Mouse (Mus musculus) liver, embryonic 12.5 days (tissue): ENCODE measurements at regions not wholly inside any gene's neighbourhood (a gene's known extent, or its start where the extent isn't known, plus 50 kb on each side); places are given as distances from the start of the nearest gene placed in this dataset.

Experiments used
- ATAC-seq: fragments of 200-750 bp; cut with Nextera tagmentation; 2 replicates; pipeline ENCODE4 v1.8.0; 2017; ENCODE audit warnings: moderate number of reproducible peaks, mild to moderate bottlenecking, moderate library complexity
- H3K27ac ChIP-seq: fragments of 300-500 bp; sonication (generic); 2 replicates; pipeline ENCODE4 v1.5.1; 2016; ENCODE audit warnings: mild to moderate bottlenecking
- H3K27me3 ChIP-seq: fragments of 300-500 bp; sonication (generic); replicated peaks from 2 replicates; pipeline ENCODE4 v1.6.1; 2016; ENCODE audit warnings: mild to moderate bottlenecking, moderate library complexity
- H3K36me3 ChIP-seq: fragments of 300-500 bp; sonication (generic); 2 replicates; pipeline ENCODE4 v1.6.1; 2016; ENCODE audit warnings: mild to moderate bottlenecking, moderate library complexity
- H3K4me1 ChIP-seq: fragments of 300-500 bp; sonication (generic); 2 replicates; pipeline ENCODE4 v1.6.1; 2016
- H3K4me2 ChIP-seq: fragments of 300-500 bp; sonication (generic); 2 replicates; pipeline ENCODE4 v1.6.1; 2016; ENCODE audit warnings: mild to moderate bottlenecking, moderate library complexity
- H3K4me3 ChIP-seq: fragments of 300-500 bp; sonication (generic); 2 replicates; pipeline ENCODE4 v1.5.1; 2016; ENCODE audit warnings: mild to moderate bottlenecking, moderate library complexity
- H3K9ac ChIP-seq: fragments of 300-500 bp; sonication (generic); 2 replicates; pipeline ENCODE4 v1.6.1; 2016; ENCODE audit warnings: mild to moderate bottlenecking, moderate library complexity
- H3K9me3 ChIP-seq: fragments of 300-500 bp; sonication (generic); replicated peaks from 2 replicates; pipeline ENCODE4 v1.6.1; 2016; ENCODE audit warnings: mild to moderate bottlenecking, moderate library complexity
- WGBS: fragments of 180-500 bp; shearing (Covaris S2); methylation state at CpG from one replicate; pipeline ENCODE4 v1.1.7; 2016; ENCODE audit not compliant: insufficient replicate concordance; 5-methylcytosine and 5-hydroxymethylcytosine counted together

DNA sequence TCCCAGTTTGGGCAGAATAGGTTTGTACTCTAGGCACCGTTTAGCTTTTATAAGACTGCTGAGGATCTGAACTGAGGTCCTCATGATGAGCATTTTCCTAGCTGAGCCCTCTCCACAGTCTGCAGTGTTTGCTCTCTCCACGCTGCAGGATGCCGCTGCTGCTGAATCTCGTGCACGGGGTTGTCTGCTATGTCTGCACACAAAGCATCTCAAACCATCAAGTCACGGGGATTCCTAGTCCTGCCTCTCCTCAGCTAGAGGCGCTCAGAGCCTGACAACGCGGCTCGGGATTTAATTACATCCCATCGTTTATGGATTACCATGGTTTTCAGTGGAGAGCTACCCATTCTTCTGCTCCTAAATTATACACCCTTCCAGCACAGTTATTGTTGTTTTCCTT, 175.6 kb downstream of the Rnf144b start:
- no peaks in the 10 kb centered on the region for H3K9me3 ChIP-seq
- H3K4me3 ChIP-seq = no peak overlapping the region
- ATAC-seq = no peak
- no peak overlapping the region for H3K27ac ChIP-seq
- WGBS = 69% methylated on average over 11 of the region's 11 CpGs
- H3K4me1 ChIP-seq = no peaks in the 10 kb centered on the region
- H3K36me3 ChIP-seq = no peaks in the 10 kb centered on the region
- no peaks in the 10 kb centered on the region; the same call in 1 of the 2 replicates for H3K27me3 ChIP-seq
- H3K9ac ChIP-seq = no peak overlapping the region
- no peak overlapping the region for H3K4me2 ChIP-seq

DNA sequence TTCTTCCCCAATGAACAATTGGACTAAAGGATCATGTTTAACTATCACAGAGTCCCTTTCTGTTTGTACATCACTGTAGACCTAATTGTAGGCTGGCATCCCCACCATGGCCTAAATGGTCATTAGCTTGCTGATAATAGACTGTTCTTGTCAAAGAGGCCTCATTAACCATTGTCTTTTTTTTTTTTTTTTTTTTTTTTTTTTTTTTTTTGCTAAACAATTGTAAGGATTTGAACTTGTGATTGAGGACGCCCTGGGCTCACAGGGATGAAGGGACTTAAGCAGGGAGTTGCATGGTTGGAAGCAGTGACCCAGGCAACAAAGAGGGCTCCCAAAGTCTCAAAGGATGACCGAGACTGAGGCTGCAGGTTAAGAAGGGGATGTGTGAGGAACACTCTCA, 178.0 kb downstream of the Rnf144b start:
- Histone ChIP-seq H3K9ac (no peak overlapping the region), H3K4me1 (no peaks in the 10 kb centered on the region), H3K36me3 (no peaks in the 10 kb centered on the region), H3K27ac (no peak overlapping the region), H3K4me2 (no peak overlapping the region), H3K4me3 (no peak overlapping the region), H3K27me3 (no peaks in the 10 kb centered on the region; the same call in 1 of the 2 replicates), H3K9me3 (no peaks in the 10 kb centered on the region)
- WGBS = 48% methylated on average over 2 of the region's 2 CpGs
- no peak for ATAC-seq

GRCm38 (mm10) chr13:47301070-47301469, 178.6 kb downstream of the Rnf144b start:
- H3K36me3 ChIP-seq = no peaks in the 10 kb centered on the region
- H3K9ac ChIP-seq = no peak overlapping the region
- no peak overlapping the region for H3K4me3 ChIP-seq
- H3K9me3 ChIP-seq = no peaks in the 10 kb centered on the region
- 57% methylated on average over 3 of the region's 3 CpGs for WGBS
- H3K4me2 ChIP-seq = no peak overlapping the region
- H3K4me1 ChIP-seq = no peaks in the 10 kb centered on the region
- no peaks in the 10 kb centered on the region; the same call in 1 of the 2 replicates for H3K27me3 ChIP-seq
- no peak overlapping the region for H3K27ac ChIP-seq
- no peak for ATAC-seq

DNA sequence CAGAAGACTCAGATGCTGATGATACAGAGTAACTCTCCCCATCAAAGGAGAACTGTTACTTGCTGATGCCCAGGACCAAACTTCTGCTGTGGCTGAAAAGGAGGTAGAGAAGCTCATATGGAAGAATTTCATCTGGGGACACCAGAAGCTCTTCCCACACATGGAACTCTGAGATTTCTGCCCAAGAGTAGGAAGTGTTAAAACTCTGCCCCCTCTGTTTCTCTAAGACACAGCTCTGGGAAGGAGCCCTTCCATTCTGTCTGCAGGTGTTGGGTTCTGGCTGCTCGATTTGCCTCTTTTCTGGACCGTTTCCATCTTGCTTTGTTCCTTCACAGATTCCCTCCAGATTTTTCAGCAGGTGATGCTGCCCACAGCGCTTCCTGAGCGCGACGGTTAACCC, 187.0 kb downstream of the Rnf144b start:
- Histone ChIP-seq H3K4me1 (no peaks in the 10 kb centered on the region), H3K36me3 (no peaks in the 10 kb centered on the region), H3K9me3 (no peaks in the 10 kb centered on the region), H3K4me3 (no peak overlapping the region), H3K27ac (no peak overlapping the region), H3K9ac (no peak overlapping the region), H3K4me2 (no peak overlapping the region), H3K27me3 (no peaks in the 10 kb centered on the region)
- ATAC-seq = no peak
- WGBS = 74% methylated on average over 6 of the region's 6 CpGs

- no peak overlapping the region for H3K27ac ChIP-seq
- H3K4me1 ChIP-seq = no peaks in the 10 kb centered on the region
- no peaks in the 10 kb centered on the region for H3K9me3 ChIP-seq
- H3K4me2 ChIP-seq = no peak overlapping the region
- 75% methylated on average over 7 of the region's 7 CpGs for WGBS
- no peak for ATAC-seq
- no peak overlapping the region for H3K4me3 ChIP-seq
- H3K27me3 ChIP-seq = no peaks in the 10 kb centered on the region
- no peaks in the 10 kb centered on the region for H3K36me3 ChIP-seq
- H3K9ac ChIP-seq = no peak overlapping the region
Observed at GRCm38 (mm10) chr13:47310751-47311202, 188.3 kb downstream of the Rnf144b start.

- no peak overlapping the region for H3K4me2 ChIP-seq
- H3K9ac ChIP-seq = no peak overlapping the region
- WGBS = 50% methylated on average over 8 of the region's 8 CpGs
- no peak for ATAC-seq
- no peaks in the 10 kb centered on the region for H3K36me3 ChIP-seq
- H3K9me3 ChIP-seq = no peaks in the 10 kb centered on the region
- H3K27me3 ChIP-seq = no peaks in the 10 kb centered on the region
- no peak overlapping the region for H3K27ac ChIP-seq
- H3K4me1 ChIP-seq = no peaks in the 10 kb centered on the region
- H3K4me3 ChIP-seq = no peak overlapping the region
Observed at GRCm38 (mm10) chr13:47319549-47319948, 197.1 kb downstream of the Rnf144b start.

DNA sequence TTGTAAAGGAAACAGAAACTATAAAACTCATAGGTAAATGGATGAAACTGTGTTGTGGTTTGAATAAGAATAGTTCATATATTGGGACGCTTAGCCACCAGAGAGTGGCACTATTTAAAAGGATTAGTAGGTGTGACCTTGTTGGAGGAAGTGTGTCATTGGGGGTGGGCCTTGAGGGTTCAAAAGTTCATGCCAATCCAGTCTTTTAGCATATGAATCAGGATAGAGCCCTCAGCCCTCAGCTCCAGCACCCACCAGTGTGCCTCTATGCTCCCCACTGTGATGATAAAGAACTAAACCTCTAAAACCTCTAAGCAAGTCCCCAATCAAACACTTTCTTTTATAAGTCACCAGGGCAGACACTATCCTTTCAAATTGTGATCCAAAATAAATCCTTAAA, 199.4 kb downstream of the Rnf144b start:
- Histone ChIP-seq H3K27me3 (no peaks in the 10 kb centered on the region), H3K36me3 (no peaks in the 10 kb centered on the region), H3K4me3 (no peak overlapping the region), H3K9me3 (no peaks in the 10 kb centered on the region), H3K9ac (no peak overlapping the region), H3K4me2 (no peak overlapping the region), H3K4me1 (no peaks in the 10 kb centered on the region), H3K27ac (no peak overlapping the region)
- ATAC-seq = no peak
- 48% methylated on average over 1 of the region's 1 CpGs for whole genome bisulfite sequencing

- Histone ChIP-seq H3K9me3 (no peaks in the 10 kb centered on the region), H3K4me3 (no peak overlapping the region), H3K36me3 (no peaks in the 10 kb centered on the region), H3K4me2 (no peak overlapping the region), H3K9ac (no peak overlapping the region), H3K27me3 (no peaks in the 10 kb centered on the region), H3K27ac (no peak overlapping the region), H3K4me1 (no peaks in the 10 kb centered on the region)
- ATAC-seq = no peak
- 46% methylated on average over 16 of the region's 16 CpGs for WGBS
Observed at GRCm38 (mm10) chr13:47335996-47336684, 213.7 kb downstream of the Rnf144b start.

- no peak overlapping the region for H3K9ac ChIP-seq
- WGBS = 78% methylated on average over 15 of the region's 15 CpGs
- no peaks in the 10 kb centered on the region for H3K36me3 ChIP-seq
- no peak overlapping the region for H3K4me2 ChIP-seq
- H3K9me3 ChIP-seq = no peaks in the 10 kb centered on the region
- no peak overlapping the region for H3K27ac ChIP-seq
- ATAC-seq = no peak
- no peak overlapping the region for H3K4me3 ChIP-seq
- H3K4me1 ChIP-seq = no peaks in the 10 kb centered on the region
- no peaks in the 10 kb centered on the region for H3K27me3 ChIP-seq
Observed at GRCm38 (mm10) chr13:47336865-47337441, 214.5 kb downstream of the Rnf144b start.

- no peak for ATAC-seq
- no peaks in the 10 kb centered on the region for H3K27me3 ChIP-seq
- 49% methylated on average over 5 of the region's 5 CpGs for WGBS
- H3K27ac ChIP-seq = no peak overlapping the region
- no peaks in the 10 kb centered on the region for H3K9me3 ChIP-seq
- H3K4me3 ChIP-seq = no peak overlapping the region
- H3K4me2 ChIP-seq = no peak overlapping the region
- no peaks in the 10 kb centered on the region for H3K4me1 ChIP-seq
- H3K36me3 ChIP-seq = no peaks in the 10 kb centered on the region
- H3K9ac ChIP-seq = no peak overlapping the region
Observed at GRCm38 (mm10) chr13:47339411-47339810, 217.0 kb downstream of the Rnf144b start.

GRCm38 (mm10) chr13:47342361-47342760, 219.9 kb downstream of the Rnf144b start:
- Histone ChIP-seq H3K4me1 (no peaks in the 10 kb centered on the region), H3K4me2 (no peak overlapping the region), H3K27me3 (no peaks in the 10 kb centered on the region), H3K36me3 (no peaks in the 10 kb centered on the region), H3K9me3 (no peaks in the 10 kb centered on the region), H3K27ac (no peak overlapping the region), H3K9ac (no peak overlapping the region), H3K4me3 (no peak overlapping the region)
- WGBS = 82% methylated on average over 1 of the region's 1 CpGs
- no peak for ATAC-seq

DNA sequence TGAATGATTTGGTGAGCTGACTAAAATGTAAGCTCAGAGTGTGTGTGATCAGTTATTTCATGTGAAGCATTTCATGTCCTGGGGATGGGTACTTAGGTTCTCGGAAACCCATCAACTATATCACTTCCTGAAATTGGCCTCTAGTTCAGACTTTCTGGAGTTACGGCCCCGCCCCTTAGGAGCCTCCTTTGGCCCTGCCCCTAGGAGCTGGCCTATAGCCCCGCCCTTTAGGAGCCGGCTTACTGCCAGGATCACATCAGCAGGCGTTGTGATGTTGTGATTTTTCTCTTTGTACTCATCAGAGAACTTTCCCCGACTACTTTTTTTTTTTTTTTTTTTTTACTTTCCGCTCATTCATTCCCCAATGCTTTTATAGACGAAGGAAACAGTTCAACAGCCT, 223.1 kb downstream of the Rnf144b start:
- WGBS = 30% methylated on average over 9 of the region's 9 CpGs
- H3K36me3 ChIP-seq = no peaks in the 10 kb centered on the region
- no peak overlapping the region for H3K4me3 ChIP-seq
- no peaks in the 10 kb centered on the region for H3K9me3 ChIP-seq
- no peaks in the 10 kb centered on the region for H3K4me1 ChIP-seq
- H3K4me2 ChIP-seq = no peak overlapping the region
- H3K27me3 ChIP-seq = no peaks in the 10 kb centered on the region
- H3K27ac ChIP-seq = no peak overlapping the region
- ATAC-seq = no peak
- no peak overlapping the region for H3K9ac ChIP-seq

GRCm38 (mm10) chr13:47347835-47348234, 225.4 kb downstream of the Rnf144b start:
- no peak for ATAC-seq
- H3K4me1 ChIP-seq = no peaks in the 10 kb centered on the region
- no peaks in the 10 kb centered on the region for H3K36me3 ChIP-seq
- no peak overlapping the region for H3K9ac ChIP-seq
- no peaks in the 10 kb centered on the region for H3K9me3 ChIP-seq
- no peak overlapping the region for H3K4me2 ChIP-seq
- H3K27ac ChIP-seq = no peak overlapping the region
- H3K4me3 ChIP-seq = no peak overlapping the region
- no peaks in the 10 kb centered on the region for H3K27me3 ChIP-seq
- 60% methylated on average over 6 of the region's 6 CpGs for WGBS
